Mouse (Mus musculus) frontal cortex, postnatal 14 days (tissue): Measurements from ENCODE around the gene Cdkn1a.
A peak's percentile ranks its signal among the peaks of the same experiment; 100 is the strongest.
"Not testable (repeated sequence)": the region's sequence is repeated elsewhere in the genome, so short reads cannot be mapped to it uniquely, and the experiment has no call there.

Source experiments
- DNase-seq, 2 experiments: peaks; one replicate each; pipeline ENCODE4 v3.0.0; 2022; ENCODE audit warnings: low spot score in 2 of 2

Cdkn1a gene

GRCm38 (mm10) chr17:29058487-29058886 is 32.3 kb upstream of the Cdkn1a start:
- no peak for DNase-seq

- no peak for DNase-seq
Measured at GRCm38 (mm10) chr17:29059581-29059980, 31.2 kb upstream of the Cdkn1a start.

GRCm38 (mm10) chr17:29060946-29061345 is 29.8 kb upstream of the Cdkn1a start:
- no peak for DNase-seq

- no peak for DNase-seq
Measured at GRCm38 (mm10) chr17:29062119-29063035, 28.4 kb upstream of the Cdkn1a start.

- DNase-seq: no peak
Measured at GRCm38 (mm10) chr17:29063121-29063987, 27.4 kb upstream of the Cdkn1a start.

GRCm38 (mm10) chr17:29063988-29064285 is 26.8 kb upstream of the Cdkn1a start:
- DNase-seq: no peak

- DNase-seq: no peak
Measured at GRCm38 (mm10) chr17:29065245-29065940, 25.4 kb upstream of the Cdkn1a start.

- no peak for DNase-seq
Measured at GRCm38 (mm10) chr17:29065971-29066370, 24.8 kb upstream of the Cdkn1a start.

- DNase-seq: not testable (repeated sequence)
Measured at GRCm38 (mm10) chr17:29067416-29067815, 23.4 kb upstream of the Cdkn1a start.

- no peak for DNase-seq
Measured at GRCm38 (mm10) chr17:29067847-29068246, 22.9 kb upstream of the Cdkn1a start.

- no peak for DNase-seq
Measured at GRCm38 (mm10) chr17:29069063-29069462, 21.7 kb upstream of the Cdkn1a start.

- DNase-seq: no peak
Measured at GRCm38 (mm10) chr17:29071820-29072219, 19.0 kb upstream of the Cdkn1a start.

GRCm38 (mm10) chr17:29072701-29073307 is 18.0 kb upstream of the Cdkn1a start:
- no peak for DNase-seq

GRCm38 (mm10) chr17:29073313-29073712 is 17.5 kb upstream of the Cdkn1a start:
- DNase-seq: no peak

GRCm38 (mm10) chr17:29074085-29074484 is 16.7 kb upstream of the Cdkn1a start:
- DNase-seq: no peak

GRCm38 (mm10) chr17:29076235-29076634 is 14.5 kb upstream of the Cdkn1a start:
- DNase-seq: no peak

- peak in 1 of 2 experiments; percentile 38 for DNase-seq
Measured at GRCm38 (mm10) chr17:29077786-29078509, 12.8 kb upstream of the Cdkn1a start.

- DNase-seq: no peak
Measured at GRCm38 (mm10) chr17:29078519-29079383, 12.0 kb upstream of the Cdkn1a start.

- no peak for DNase-seq
Measured at GRCm38 (mm10) chr17:29080758-29081617, 9.8 kb upstream of the Cdkn1a start.
